Mouse (Mus musculus) brain, embryonic 18.5 days (tissue): Measurements from ENCODE around the gene Vps13d.

Source experiments
- DNase-seq: peaks from one replicate; pipeline ENCODE4 v3.0.0-alpha.2; 2012; ENCODE audit warnings: low read depth, low spot score

The Vps13d gene

DNA sequence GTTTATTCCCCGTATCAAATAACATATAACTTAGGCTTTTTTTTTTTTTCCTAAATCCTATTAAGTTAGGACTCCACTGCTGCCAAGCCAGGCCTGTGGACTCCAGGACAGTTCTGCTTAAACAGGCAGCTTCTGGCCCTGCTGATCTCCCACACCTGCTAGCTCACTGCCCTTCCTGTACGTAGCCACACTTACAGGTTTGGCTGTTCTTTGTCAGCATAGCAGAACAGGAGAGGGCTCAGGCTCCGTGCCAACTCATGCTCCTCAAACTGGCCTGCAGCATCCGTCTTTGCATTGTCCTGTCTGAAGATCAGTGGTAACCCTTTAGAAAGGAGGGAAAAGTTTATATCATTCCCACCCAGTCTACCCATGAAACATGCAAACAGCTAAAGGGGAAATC is 108.3 kb downstream of the Vps13d start:
- no peak for DNase-seq

- DNase-seq, result no peak
Observed at GRCm38 (mm10) chr4:145079324-145079723, 115.5 kb downstream of the Vps13d start.

- DNase-seq, result no peak
Observed at GRCm38 (mm10) chr4:145074276-145074675, 120.5 kb downstream of the Vps13d start.

- DNase-seq, result no peak
Observed at GRCm38 (mm10) chr4:145073728-145074127, 121.1 kb downstream of the Vps13d start.

DNA sequence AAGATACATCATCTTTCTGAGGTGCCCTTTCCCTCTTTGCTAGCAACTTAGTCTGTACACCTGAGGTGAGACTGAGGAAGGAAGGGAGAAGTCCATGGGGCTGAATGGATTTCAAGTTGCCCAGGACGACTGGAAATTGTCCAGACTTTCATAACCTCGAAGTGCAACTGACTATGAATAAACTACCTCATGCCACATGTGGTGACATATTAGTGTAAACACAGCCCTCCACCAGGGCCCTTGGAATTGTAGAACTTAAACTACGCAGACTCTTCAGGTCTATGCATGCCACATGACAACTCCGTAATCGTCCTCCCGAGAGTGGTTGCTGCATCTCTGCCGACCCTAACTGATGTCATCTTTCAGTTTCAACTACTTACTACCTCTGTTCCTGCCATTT is 122.9 kb downstream of the Vps13d start:
- DNase-seq, result no peak

DNA sequence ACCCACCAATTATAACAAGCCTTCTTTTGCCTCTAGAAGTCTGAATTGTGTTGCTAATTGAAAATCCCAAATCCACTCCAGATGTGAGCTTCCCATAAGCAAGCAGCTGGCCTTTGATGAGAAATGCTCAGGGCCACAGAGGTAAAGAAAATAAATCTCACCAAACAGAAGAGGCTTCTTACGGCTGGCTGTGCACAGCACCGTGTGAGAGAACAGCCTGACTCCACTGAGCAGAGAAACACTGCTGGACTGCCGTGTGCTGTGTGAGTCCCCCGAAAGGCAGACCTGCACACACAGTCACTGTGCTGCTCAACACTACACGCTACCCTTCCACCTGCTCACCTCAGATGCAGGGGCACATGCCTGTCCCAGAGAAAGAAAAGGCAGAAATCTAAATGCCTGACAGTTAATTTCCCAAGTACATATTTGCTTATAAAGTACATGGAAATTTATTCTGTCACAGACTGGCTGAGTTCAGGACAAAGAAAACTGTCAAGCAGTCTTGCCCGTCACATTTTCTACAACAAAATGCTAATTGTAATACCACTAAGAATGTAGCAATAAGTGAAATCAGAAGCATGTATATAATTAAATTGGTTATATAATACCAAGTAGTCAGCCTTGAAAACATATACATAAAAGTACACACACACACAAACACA is 127.7 kb downstream of the Vps13d start:
- no peak for DNase-seq

- no peak for DNase-seq
Observed at GRCm38 (mm10) chr4:145066336-145067018, 128.3 kb downstream of the Vps13d start.

DNA sequence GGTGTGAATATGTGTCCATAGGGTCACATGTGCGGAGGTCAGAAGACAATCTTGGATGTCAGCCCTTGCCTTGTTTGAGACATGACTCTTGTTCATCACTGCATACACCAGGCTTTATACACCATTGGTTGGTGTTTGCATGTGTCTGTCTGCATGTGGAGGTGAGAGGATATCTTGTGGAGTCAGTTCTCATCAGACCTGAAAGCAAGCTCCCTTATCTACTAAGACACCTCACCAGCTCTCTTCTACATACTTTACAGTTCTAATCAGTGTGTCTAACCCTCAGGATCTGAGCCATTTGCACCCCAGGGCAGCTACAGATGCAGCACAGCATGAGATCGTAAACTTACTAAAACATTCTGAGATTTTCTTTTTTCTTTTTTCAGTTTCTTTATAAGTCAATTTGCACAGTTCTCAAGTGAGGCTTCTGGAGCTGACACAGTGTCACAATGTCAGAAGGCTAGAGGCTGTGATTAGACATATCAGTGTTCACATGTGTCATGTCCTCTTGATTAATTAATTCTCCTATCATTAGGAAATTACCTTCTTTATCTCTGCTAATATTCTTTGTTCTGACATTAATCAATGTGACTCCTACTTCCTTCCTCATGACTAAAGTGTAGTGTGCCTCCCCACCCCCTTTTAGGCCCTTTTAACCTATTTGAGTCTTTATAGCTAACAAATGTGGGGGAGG is 135.9 kb downstream of the Vps13d start:
- no peak for DNase-seq

- no peak for DNase-seq
Observed at GRCm38 (mm10) chr4:145056346-145056745, 138.5 kb downstream of the Vps13d start.

- DNase-seq, result no peak
Observed at GRCm38 (mm10) chr4:145055792-145056191, 139.0 kb downstream of the Vps13d start.

GRCm38 (mm10) chr4:145054369-145054768 is 140.4 kb downstream of the Vps13d start:
- no peak for DNase-seq

- DNase-seq, result no peak
Observed at GRCm38 (mm10) chr4:145052697-145053096, 142.1 kb downstream of the Vps13d start.

DNA sequence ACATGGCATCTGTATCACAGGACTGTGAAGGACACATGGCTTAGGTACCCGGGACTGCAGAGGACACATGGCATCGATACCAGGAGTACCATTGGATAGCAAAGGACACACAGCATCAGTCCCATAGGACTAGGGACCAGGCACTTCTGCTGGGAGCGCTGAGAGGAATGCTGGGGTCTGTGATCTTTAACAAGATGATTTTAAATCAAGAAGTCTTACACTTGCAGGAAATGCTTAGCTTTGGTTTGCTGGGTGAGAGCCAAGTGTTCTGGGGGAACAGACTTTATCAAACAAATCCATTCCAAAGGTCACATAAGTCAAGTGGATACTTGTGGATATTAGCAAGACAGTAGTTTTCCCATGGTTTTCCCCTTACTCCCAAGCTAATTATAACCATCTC is 142.5 kb downstream of the Vps13d start:
- no peak for DNase-seq

DNA sequence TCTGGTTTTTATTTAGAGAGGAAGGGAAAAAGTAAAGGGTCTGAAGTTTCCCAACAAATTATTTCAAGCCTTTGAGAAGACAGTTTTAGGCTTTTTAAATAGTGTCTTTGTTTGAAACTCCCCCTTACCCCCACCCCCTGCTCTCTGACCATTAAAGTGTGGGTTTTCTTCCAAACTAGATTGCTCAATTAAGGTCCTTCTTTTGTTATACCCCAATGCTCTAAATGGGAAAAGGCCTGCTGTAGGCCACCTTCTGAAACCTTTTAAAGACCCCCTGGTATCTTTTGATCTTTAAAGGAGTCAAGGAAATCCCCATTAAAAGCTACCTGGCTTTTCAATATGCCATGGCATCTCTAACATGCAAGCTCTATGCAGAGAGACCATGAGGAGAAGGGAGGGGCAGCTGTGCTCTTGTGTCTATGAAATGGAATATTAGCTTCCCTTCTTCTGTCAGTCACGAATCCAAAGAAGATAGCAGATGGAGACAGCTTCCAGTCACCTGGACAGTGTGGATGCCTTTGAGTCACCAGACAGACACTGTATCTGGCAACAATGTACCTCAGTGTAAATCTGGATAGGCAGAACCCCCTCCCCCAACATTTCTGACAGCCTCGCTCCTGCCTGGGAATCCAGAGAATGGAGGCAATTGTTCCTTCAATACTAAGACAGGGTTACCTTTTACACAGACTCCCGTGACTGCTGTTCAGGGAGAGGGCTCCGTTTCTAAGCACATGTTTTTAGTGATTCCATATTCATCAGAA is 143.4 kb downstream of the Vps13d start:
- no peak for DNase-seq

- DNase-seq, result no peak
Observed at GRCm38 (mm10) chr4:145050518-145051208, 144.1 kb downstream of the Vps13d start.

GRCm38 (mm10) chr4:145047964-145048363 is 146.8 kb downstream of the Vps13d start:
- DNase-seq, result no peak

DNA sequence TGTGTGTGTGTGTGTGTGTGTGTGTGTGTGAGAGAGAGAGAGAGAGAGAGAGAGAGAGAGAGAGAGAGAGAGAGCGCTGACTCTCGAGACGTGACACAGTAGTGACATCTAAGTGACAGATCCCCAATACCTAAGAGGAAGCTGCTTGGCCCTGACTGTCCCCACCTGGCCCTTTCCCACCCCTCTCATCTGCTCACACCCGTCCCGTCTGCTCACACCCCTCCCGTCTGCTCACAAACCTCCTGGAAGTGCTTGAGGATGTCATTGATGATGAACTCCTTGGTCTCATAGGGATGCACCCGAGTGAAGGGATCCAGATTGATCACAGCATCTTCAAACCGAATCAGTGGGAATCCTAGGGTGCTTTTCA is 148.8 kb downstream of the Vps13d start:
- DNase-seq, result no peak

DNA sequence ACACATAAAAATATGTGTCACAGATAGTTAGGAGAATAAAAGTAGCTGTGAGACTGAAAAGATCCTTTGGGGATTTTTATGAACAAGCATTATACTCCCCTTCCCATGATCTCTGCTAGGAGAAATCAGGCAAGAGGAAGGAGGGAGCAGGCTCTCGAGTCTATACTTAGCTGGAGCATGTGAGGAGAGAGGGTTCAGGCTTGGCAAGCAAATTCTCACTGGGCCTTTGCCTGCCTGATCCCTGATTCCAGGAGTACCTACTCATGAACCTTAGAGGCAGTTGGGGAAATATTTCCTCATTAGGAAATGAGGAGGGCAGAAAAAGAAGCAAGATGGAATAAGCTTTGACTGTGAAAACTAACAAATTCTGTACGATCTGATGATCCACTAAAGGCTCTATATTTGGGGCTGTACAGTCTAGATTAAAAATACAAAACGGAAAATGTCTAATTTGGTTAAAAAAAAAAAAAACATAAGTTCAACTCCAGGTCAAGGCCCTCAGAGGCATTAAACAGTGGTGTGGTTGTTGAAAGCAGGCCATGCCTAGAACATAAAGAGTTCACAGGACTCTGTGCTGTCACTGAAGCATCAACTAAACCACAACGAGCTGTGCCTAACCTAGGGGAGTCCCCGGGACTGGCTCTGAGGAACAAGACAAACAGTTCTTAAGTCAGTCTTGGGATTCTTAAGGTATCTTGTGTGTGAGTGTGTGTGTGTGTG is 149.3 kb downstream of the Vps13d start:
- no peak for DNase-seq

- no peak for DNase-seq
Observed at GRCm38 (mm10) chr4:145041223-145041870, 153.5 kb downstream of the Vps13d start.

- DNase-seq, result no peak
Observed at GRCm38 (mm10) chr4:145037631-145038416, 157.0 kb downstream of the Vps13d start.
